Mouse (Mus musculus) embryonic fibroblast, embryonic 13.5 days (primary cell): ENCODE results near the gene Helz. TPM values are rescaled to one million over a fixed set of nuclear protein-coding genes. Genes with fewer than 3 reads are reported as not detected.
A peak's percentile ranks its signal among the peaks of the same experiment; 100 is the strongest.
"Not testable (repeated sequence)": the region's sequence is repeated elsewhere in the genome, so short reads cannot be mapped to it uniquely, and the experiment has no call there.

ENCODE experiments used
- H3K27ac ChIP-seq: 2 replicates; pipeline ENCODE4 v1.5.1; 2012; ENCODE audit warnings: low read length, control low read depth, inconsistent platforms; ENCODE audit not compliant: insufficient read depth
- H3K4me1 ChIP-seq: 2 replicates; pipeline ENCODE4 v1.6.1; 2011; ENCODE audit warnings: low read length; ENCODE audit not compliant: control insufficient read depth, insufficient read depth
- H3K4me3 ChIP-seq: 2 replicates; pipeline ENCODE4 v1.5.1; 2011; ENCODE audit warnings: mild to moderate bottlenecking, control low read depth, low read length; ENCODE audit not compliant: insufficient read depth
- CTCF ChIP-seq: IDR thresholded peaks from 2 replicates; pipeline ENCODE4 v1.5.1; 2011; ENCODE audit warnings: mild to moderate bottlenecking, control low read depth, low read length, moderate library complexity, borderline replicate concordance; ENCODE audit not compliant: insufficient read depth
- POLR2A ChIP-seq: IDR thresholded peaks from 2 replicates; pipeline ENCODE4 v1.6.1; 2011; ENCODE audit warnings: low read depth, mild to moderate bottlenecking, control low read depth, low read length, moderate library complexity
- polyA plus RNA-seq: library from polyadenylated mRNA; stranded (reverse); fragments of >200 nt; gene quantifications from 2 replicates; pipeline ENCODE4 v1.2.4, GENCODE M21; 2011; ENCODE audit warnings: low read depth; ENCODE audit not compliant: missing spikeins, insufficient read length

Gene Helz
- polyA plus RNA-seq, 1 experiment: 32.3 TPM

DNA sequence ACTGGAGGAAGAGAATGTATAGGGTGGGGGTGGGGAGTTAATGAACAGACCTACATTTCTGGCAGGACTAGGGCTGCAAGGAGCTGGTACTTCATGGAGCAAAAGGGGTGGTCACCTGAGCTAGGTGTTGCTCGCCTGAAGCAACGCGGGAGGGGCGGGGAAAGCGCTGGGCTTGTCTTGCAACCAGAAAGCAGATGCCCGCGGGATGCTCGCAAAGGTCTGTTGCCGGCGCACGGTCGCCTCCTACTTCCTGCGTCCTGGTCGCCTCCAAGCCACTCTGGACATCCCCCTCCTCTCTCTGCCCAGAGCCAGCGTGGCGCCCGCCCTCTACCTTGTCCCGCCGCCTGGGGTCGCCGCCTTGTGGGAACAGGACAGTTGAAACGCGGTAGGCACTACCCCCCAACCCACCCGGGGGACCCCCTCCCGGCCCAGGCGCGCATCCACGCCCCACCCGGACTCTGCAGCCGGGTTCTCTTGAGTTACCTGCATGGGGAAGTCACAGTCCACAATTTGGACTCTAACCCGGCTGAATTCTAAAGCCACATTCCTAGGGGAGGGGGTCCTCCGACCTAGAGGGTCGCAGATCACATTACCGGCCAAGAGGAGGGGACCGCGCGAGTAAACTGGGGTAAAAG, 946 bp upstream of the Helz start:
- peak overlapping the region; percentile 83 for H3K4me3 ChIP-seq
- no peaks in the 10 kb centered on the region; the same call in 1 of the 2 replicates for H3K4me1 ChIP-seq
- TF ChIP-seq CTCF (no peak), POLR2A (0 out of 2 replicates have a peak, but pooled peaks have one; percentile 20)
- H3K27ac ChIP-seq: no peak overlapping the region

- H3K4me3 ChIP-seq: peak overlapping the region; percentile 100
- H3K4me1 ChIP-seq: no peaks in the 10 kb centered on the region; the same call in 1 of the 2 replicates
- H3K27ac ChIP-seq: 0 out of 2 replicates have a peak overlapping the region, but pooled peaks have one; percentile 41
- TF ChIP-seq CTCF (no peak), POLR2A (no peak)
Measured at GRCm38 (mm10) chr11:107548204-107548975, 660 bp downstream of the Helz start.

- TF ChIP-seq CTCF: no peak
- TF ChIP-seq POLR2A: no peak
- Histone ChIP-seq H3K4me3 (no peak overlapping the region), H3K4me1 (no peaks in the 10 kb centered on the region), H3K27ac (no peak overlapping the region)
Measured at GRCm38 (mm10) chr11:107559874-107560273, 12.1 kb downstream of the Helz start.

- TF ChIP-seq POLR2A: no peak
- no peak for TF ChIP-seq CTCF
Measured at GRCm38 (mm10) chr11:107567431-107567830, 19.7 kb downstream of the Helz start.

DNA sequence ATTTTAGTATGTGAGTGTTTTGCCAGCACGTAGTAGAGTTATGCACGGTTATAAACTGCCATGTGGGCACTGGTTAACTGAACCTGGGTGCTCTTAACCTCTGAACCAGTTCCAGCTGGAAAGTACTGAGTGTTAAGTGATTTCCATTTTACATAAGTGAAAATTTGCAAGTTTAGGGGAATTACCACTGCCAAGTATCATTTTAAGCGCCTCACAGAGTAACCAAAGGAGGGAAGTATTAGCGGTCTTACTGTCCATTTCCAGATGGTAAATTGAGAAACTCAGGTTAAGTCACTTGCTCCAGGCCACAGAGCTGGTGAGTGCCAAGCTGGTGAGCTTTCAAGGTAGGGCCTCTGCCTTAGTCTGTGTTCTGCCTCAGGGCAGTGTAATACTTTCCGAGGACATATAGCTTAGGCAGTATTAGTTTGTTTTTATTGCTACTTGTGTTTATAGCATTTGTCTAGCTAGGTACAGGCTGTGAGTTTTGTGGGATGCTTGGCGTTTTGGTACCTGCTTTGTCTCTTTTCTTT, 20.8 kb downstream of the Helz start:
- Histone ChIP-seq H3K4me1 (peaks cover 6% of the 10 kb centered on the region; the same call in 1 of the 2 replicates), H3K27ac (no peak overlapping the region), H3K4me3 (no peak overlapping the region)
- TF ChIP-seq POLR2A: no peak

More at GRCm38 (mm10) chr11:107567431-107567830, 19.7 kb downstream of the Helz start:
- Histone ChIP-seq H3K4me3 (no peak overlapping the region), H3K4me1 (no peaks in the 10 kb centered on the region), H3K27ac (no peak overlapping the region)

GRCm38 (mm10) chr11:107570891-107571290, 23.2 kb downstream of the Helz start:
- not testable (repeated sequence) for H3K4me3 ChIP-seq, H3K4me1 ChIP-seq, H3K27ac ChIP-seq

- no peak for TF ChIP-seq POLR2A
- TF ChIP-seq CTCF: no peak
- Histone ChIP-seq H3K27ac (no peak overlapping the region), H3K4me1 (peaks cover 10% of the 10 kb centered on the region; the same call in 1 of the 2 replicates), H3K4me3 (no peak overlapping the region)
Measured at GRCm38 (mm10) chr11:107571318-107571717, 23.6 kb downstream of the Helz start.

DNA sequence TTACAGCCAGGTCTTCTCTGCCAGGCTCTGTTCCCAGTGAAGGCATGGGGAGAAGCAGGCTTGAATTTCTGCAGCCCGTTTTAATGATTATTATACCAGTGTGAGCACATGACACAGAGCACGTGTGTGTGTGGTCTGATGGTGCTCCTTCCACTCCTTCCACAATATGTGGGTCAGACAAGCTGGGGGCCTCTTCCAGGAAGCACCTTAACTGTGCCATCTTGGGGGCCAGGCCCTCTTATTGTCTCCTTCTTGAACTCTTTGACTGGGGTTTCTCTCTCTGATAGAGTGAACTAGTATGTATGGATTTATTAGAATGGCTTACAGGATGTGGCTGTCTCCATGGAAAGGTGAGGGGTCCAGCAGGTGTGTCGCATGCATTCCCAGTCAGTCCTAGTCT, 24.8 kb downstream of the Helz start:
- Histone ChIP-seq H3K4me1 (peaks cover 10% of the 10 kb centered on the region; the same call in 1 of the 2 replicates), H3K27ac (no peak overlapping the region), H3K4me3 (no peak overlapping the region)
- TF ChIP-seq CTCF: no peak
- TF ChIP-seq POLR2A: no peak

DNA sequence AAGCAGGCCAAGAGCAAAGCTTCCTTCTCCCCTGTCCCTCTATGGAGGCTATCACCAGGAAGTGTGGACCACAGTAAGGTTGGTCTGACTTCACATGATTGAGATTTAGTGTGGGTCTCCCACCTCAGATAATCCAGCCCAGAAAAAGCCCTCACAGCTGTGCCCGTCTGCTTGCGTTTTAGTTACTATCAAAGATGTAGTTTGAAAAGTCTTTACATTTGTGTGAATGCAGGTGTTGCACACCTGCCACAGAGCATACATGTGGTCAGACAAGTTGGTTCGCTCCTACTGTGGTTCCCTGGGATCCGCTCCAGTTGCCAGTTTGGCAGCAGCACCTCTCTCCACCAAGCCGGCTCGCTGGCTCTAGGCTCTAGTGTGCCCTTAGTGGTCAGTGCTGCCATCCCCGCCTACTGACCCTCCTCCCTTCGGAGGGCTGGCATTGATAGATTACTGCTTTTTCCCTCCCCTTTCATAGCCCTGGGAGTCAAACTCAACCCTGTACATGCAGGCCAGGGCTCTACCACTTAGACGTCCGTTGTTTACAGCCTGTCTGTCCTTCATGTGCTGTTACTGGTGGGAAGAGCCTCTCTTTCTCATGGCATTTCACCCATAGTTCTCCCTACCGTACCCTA, 25.4 kb downstream of the Helz start:
- TF ChIP-seq CTCF (no peak), POLR2A (no peak)
- peak overlapping the region; percentile 20; the same call in 1 of the 2 replicates for H3K27ac ChIP-seq

More for the DNA sequence above, 25.4 kb downstream of the Helz start:
- Histone ChIP-seq H3K4me1 (peaks cover 13% of the 10 kb centered on the region), H3K4me3 (no peak overlapping the region)
